Mouse (Mus musculus): ENCODE measurements at regions not wholly inside any gene's neighbourhood (a gene's known extent, or its start where the extent isn't known, plus 50 kb on each side); places are given as distances from the start of the nearest gene placed in this dataset.

- in situ Hi-C loops (cut with MboI; ENCODE audit: low sequenced_read_pairs): no loop called here
These were observed 53.5 kb upstream of the Osbpl8 start for GRCm38 (mm10) chr10:111111020-111111419.

GRCm38 (mm10) chr10:111108658-111109633, 55.6 kb upstream of the Osbpl8 start:
- in situ Hi-C loops (cut with MboI; ENCODE audit: low sequenced_read_pairs): loop anchor here (10.0 kb wide), 1 partner anchor 94 kb away; the partner anchor contains the start of gene Zdhhc17

DNA sequence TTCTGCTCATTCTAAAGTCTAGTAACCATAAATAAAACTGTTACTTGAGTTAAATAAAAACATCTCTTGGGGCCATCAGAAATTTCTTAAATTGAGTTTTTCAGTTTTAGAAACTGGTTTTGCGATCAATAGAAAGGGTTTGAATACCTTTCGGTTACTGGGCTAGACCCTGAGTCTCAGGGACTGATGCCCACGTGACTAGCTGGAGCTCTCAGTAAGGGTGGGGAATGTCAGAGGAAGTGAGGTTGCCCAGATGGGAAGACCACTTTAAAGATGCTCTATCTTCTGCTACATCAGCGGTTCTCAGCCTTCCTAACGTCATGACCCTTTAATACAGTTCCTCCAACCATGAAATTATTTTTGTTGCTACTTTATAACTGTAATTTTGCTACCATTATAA, 56.7 kb upstream of the Osbpl8 start:
- in situ Hi-C loops (cut with MboI; ENCODE audit: low sequenced_read_pairs): loop anchor here (10.0 kb wide), 1 partner anchor 93 kb away; the partner anchor contains the start of gene Zdhhc17

- in situ Hi-C loops (cut with MboI; ENCODE audit: low sequenced_read_pairs): loop anchor here (10.0 kb wide), 1 partner anchor 93 kb away; the partner anchor contains the start of gene Zdhhc17
These were observed 57.2 kb upstream of the Osbpl8 start for GRCm38 (mm10) chr10:111107387-111107786.

GRCm38 (mm10) chr10:111106411-111106810, 58.1 kb upstream of the Osbpl8 start:
- in situ Hi-C loops (cut with MboI; ENCODE audit: low sequenced_read_pairs): loop anchor here (10.0 kb wide), 1 partner anchor 92 kb away; the partner anchor contains the start of gene Zdhhc17

DNA sequence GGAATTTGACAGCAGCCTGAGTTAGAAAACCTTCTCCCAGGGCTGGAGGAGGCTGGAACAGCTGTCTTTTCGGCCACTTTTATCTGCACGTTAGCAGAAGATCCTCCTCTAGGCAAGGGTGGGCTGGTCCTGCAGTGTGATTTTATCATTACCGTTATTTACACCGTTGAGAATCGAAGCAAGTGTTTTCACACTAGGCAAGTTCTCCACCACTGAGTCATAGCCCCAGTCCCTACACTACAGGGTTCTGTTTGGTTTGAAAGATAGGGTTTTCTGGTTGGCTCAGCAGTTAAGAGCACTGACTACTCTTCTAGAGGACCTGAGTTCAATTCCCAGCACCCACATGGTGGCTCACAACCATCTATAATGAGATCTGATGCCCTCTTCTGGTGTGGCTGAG, 58.9 kb upstream of the Osbpl8 start:
- in situ Hi-C loops (cut with MboI; ENCODE audit: low sequenced_read_pairs): loop anchor here (10.0 kb wide), 1 partner anchor 91 kb away; the partner anchor contains the start of gene Zdhhc17

GRCm38 (mm10) chr10:111103512-111103911, 61.0 kb upstream of the Osbpl8 start:
- in situ Hi-C loops (cut with MboI; ENCODE audit: low sequenced_read_pairs): loop anchor here (10.0 kb wide), 1 partner anchor 89 kb away; the partner anchor contains the start of gene Zdhhc17

DNA sequence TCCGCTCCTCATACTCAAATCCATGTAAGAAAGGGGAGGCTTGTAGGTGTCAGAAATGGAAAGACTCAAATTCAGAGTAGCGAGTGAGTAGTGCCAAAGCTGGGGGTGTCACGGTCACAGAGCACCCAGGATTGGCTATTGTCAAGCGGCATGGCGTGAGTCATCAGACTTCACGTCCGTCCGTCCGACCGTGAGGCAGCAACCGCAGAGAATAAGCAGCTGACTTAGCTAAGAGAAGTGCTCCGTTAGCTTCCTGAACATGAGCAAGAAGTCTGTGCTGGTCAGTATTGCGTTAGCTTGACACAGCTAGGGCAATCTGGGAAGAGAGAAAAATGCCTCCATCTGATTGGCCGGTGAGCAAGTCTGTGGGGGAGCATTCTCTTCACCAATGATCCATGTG, 61.5 kb upstream of the Osbpl8 start:
- in situ Hi-C loops (cut with MboI; ENCODE audit: low sequenced_read_pairs): loop anchor here (10.0 kb wide), 1 partner anchor 88 kb away; the partner anchor contains the start of gene Zdhhc17

GRCm38 (mm10) chr10:111101901-111102761, 62.4 kb upstream of the Osbpl8 start:
- in situ Hi-C loops (cut with MboI; ENCODE audit: low sequenced_read_pairs): loop anchor here (10.0 kb wide), 1 partner anchor 87 kb away; the partner anchor contains the start of gene Zdhhc17

DNA sequence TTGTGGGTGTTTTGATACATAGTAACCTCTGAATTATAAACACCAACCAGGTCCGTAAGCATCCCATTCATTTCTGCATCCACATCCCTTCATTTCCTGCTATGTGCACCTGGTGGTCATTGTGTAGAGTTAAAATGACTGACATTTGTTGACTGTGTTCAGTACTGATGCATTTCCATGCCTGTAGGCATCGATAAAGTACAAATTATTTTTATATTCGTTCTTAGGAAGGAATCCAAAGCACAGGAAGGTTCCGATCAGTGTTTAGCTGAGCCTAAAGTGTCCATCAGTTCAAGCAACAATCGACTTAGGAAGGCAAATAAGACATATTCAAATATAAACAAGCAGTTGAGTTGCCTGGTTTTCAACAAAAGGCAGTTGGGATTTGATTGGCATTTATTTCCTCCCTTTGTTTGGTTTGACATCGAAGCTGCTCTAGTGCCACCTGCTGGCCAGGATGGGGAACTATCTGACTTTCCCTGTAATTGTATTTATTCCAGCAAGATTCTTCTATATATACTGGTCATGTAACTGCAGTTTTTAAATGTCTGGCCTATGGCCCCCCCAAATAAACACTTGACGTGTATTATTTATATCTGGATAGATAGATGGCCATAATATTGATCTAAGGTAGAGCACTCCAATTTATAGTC, 64.6 kb upstream of the Osbpl8 start:
- in situ Hi-C loops (cut with MboI; ENCODE audit: low sequenced_read_pairs): loop anchor here (5.0 to 25.0 kb wide), 3 partner anchors 85 to 313 kb away; partner anchors contain the start of gene Zdhhc17

DNA sequence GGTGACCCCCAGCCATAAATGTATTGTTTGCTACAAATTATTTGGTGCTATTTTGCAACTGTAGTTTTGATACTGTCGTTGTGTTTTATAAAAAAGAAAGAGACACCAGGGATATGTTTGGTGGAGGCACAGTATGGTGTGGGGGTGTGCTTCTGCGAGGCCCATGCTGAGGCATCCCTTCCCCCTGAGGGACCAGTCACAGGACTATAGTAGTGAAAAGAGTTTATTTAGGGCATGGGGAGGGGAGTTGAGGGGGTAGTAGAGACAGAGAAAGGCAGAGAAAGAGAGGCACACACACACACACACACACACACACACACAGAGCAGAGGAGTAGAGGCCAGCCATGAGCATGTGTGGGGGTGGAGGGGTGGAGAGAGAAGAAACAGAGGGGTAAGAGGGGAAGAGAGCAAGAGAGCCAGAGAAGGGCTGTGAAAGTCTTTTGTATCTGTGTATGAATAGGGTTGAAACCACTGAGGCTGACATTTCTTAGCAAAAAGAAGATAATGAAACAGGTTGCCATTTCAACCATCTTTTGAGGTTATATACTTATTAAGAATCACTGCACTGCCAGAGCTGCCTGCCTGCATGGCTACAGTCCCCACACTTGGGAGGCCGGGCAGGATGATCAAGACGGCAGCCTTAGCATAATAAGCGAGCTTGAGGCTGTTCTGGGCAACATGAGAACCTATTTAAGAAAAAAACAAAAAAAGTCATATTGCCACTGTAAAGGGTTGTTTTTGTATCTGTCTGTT, 65.3 kb upstream of the Osbpl8 start:
- in situ Hi-C loops (cut with MboI; ENCODE audit: low sequenced_read_pairs): loop anchor here (5.0 to 25.0 kb wide), 2 partner anchors 122 to 312 kb away; no protein-coding TSS in a partner anchor

GRCm38 (mm10) chr10:111097245-111097644, 67.3 kb upstream of the Osbpl8 start:
- in situ Hi-C loops (cut with MboI; ENCODE audit: low sequenced_read_pairs): loop anchor here (5.0 to 25.0 kb wide), 2 partner anchors 120 to 310 kb away; no protein-coding TSS in a partner anchor

GRCm38 (mm10) chr10:111096811-111097210, 67.7 kb upstream of the Osbpl8 start:
- in situ Hi-C loops (cut with MboI; ENCODE audit: low sequenced_read_pairs): loop anchor here (5.0 to 25.0 kb wide), 2 partner anchors 120 to 310 kb away; no protein-coding TSS in a partner anchor

GRCm38 (mm10) chr10:111094405-111094804, 70.1 kb upstream of the Osbpl8 start:
- in situ Hi-C loops (cut with MboI; ENCODE audit: low sequenced_read_pairs): loop anchor here (25.0 kb wide), 1 partner anchor 307 kb away; no protein-coding TSS in a partner anchor

DNA sequence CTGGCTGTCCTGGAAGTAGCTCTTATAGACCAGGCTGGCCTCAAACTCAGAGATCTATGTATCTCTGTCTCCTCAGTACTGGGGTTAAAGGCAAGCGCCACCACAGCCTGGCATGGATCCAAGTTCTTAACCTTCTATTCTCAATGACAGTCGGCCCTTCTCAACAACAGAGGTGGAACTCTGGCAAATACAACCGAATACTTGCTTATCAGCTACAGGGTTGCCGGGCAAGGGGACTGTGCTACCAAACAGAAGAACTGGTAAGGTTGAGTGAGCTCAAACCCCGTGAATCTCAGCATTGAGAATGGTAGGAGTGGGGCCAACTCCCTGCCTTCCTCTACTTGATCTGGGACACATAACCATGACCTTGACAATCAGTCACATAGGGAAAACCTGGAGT, 75.2 kb upstream of the Osbpl8 start:
- in situ Hi-C loops (cut with MboI; ENCODE audit: low sequenced_read_pairs): loop anchor here (25.0 kb wide), 1 partner anchor 302 kb away; no protein-coding TSS in a partner anchor

DNA sequence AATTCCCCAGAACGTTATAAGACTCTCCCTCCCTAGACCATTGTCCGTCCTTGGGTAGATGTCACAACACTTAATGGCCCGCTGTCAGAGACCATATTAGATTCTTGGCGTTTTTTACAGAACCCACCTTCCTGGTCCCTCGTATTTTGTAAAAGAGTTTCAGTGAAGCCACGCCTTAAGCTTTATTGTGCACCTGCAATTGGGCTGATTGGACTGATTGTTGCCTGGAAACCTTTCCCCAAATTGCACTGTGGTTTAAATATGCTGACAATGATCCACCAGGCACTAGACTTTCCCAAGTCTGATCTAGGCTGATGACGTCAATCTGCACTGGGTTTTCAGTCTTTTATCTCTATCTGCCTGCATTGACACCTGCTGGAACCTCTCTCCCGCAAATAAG, 75.6 kb upstream of the Zdhhc17 start:
- in situ Hi-C loops (cut with MboI; ENCODE audit: low sequenced_read_pairs): loop anchor here (25.0 kb wide), 1 partner anchor 298 kb away; no protein-coding TSS in a partner anchor

DNA sequence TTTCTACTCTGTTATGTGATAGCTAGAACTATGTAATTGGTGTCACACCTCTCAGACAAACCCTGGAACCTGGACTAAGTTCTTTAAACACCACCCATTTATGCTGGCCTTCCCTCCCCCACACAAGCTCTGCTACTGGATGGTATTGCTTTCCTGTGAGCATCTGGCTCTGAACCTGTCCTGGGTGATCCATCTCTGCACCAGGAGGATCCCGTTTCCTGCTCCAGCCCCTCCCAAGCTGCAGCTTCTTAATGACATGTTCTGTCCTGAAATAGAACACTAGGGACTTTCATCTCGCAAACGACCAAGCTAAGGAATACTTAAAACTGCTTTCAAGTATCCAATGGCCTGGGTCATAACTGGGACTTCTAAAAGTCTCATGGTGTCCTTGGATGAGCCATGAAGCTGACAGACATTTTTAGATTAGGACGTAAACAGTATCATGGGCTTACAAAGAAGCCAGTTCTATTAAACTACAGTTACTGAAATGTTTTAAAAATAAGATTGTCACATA, 74.4 kb upstream of the Zdhhc17 start:
- in situ Hi-C loops (cut with MboI; ENCODE audit: low sequenced_read_pairs): loop anchor here (25.0 kb wide), 1 partner anchor 297 kb away; no protein-coding TSS in a partner anchor

GRCm38 (mm10) chr10:111083861-111084260, 73.9 kb upstream of the Zdhhc17 start:
- in situ Hi-C loops (cut with MboI; ENCODE audit: low sequenced_read_pairs): loop anchor here (25.0 kb wide), 1 partner anchor 297 kb away; no protein-coding TSS in a partner anchor

All from CH12F3 (cell line).